Mouse (Mus musculus): ENCODE measurements at regions not wholly inside any gene's neighbourhood (a gene's known extent, or its start where the extent isn't known, plus 50 kb on each side); places are given as distances from the start of the nearest gene placed in this dataset.
A peak's percentile ranks its signal among the peaks of the same experiment; 100 is the strongest.

DNA sequence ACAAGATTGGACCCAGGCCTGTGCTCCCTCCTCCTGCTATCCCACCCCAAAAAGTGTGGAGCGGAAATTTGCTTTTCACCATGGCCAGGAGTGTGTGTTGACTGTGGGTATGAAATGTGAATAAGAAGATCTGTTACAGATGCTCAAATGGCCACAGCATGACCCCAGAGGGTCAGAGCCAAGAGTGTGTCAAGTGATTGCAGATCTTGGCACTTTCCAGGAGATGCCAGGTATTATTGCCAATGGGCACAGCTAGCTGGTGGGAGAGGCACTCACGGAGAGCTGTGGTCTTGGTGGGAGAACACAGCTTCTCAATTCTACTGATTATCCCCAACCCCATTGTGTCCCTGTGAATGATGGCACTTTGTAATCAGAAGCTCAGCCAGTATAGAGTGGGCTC, 62.7 kb downstream of the Smim20 start:
- intact Hi-C loops (cut with DNase I): loop anchor here (5.0 kb wide), 1 partner anchor 783 kb away; no protein-coding TSS in a partner anchor

DNA sequence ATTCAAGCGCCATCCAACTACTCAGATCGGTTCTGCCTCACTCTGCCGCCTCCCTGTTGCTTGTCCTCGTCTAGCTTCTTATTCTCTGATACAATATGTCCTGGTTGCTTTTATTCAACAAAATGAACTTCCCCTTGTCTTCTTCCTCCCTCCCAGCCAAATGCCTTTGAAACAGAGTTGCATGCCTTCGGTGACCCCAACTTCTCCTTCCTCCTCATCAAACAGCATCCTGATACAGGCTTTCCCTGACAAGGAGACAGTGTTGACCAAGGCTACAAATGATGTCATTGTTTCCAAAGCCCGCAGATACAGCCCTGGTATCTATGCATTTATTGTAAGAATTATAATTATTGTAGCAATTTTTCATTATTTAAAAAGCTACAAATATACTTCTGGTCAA, 69.8 kb downstream of the Smim20 start:
- intact Hi-C loops (cut with DNase I): no loop called here
- no peak for DNase-seq

More for the DNA sequence above, 62.7 kb downstream of the Smim20 start:
- no peak for DNase-seq

DNA sequence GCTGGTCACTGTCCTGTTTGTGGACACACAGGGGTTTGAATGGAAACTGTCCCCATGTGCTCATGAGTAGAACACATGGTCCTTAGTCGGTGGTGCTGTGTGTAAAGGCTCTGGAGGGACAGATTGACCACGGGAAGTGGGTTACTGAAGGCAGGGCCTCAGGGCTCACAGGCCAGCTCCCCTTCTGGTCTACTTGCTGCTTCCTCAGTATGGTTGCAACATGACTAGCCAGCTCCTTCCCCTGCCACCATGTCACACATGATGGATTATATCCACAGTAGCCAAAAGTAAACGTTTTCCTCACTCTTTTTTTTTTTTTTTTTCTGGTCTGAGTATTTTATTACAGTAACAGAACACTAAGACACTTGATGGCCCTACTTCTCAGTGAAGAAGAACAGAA, 70.9 kb downstream of the Smim20 start:
- DNase-seq: no peak
- intact Hi-C loops (cut with DNase I): no loop called here

DNA sequence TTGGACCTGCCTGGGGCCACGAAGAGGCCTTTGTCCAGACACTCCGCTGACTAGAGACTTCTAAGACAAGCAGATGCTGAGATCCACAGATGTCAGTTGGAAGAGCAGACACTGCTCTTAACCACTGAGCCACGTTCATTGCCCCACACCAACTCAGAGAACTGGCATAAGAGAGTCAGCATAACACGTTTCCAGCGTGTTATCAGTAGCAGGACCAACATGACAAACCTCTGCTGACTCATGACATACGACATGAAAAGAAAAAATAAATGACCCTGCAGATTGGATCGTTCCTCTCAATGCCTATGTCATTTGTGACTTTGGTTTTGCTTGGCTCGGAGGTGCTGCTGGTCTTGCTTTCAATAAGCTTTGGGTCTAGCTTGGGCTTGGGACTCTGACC, 78.3 kb downstream of the Smim20 start:
- intact Hi-C loops (cut with DNase I): no loop called here
- DNase-seq: no peak

DNA sequence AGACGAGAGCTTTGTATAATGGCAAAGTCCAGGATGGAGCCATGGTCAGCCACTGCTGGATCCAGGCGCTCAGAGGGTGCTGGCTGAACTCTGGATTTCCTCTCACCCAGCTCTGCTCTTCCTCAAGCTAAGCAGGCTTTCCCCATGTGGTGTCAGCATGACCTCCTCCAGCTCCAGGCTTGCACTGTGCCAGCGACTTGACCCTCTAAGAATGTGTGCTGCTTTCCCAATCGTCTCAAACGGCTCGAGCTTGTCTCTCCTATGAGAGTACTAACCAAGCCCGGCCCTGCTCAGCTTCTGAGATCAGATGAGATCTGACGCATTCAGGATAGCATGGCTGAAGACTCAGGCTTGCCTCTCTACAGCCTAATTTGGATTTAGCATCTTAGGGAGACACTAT, 79.1 kb downstream of the Smim20 start:
- DNase-seq: peak in 1 of 2 experiments; percentile 20
- intact Hi-C loops (cut with DNase I): no loop called here

DNA sequence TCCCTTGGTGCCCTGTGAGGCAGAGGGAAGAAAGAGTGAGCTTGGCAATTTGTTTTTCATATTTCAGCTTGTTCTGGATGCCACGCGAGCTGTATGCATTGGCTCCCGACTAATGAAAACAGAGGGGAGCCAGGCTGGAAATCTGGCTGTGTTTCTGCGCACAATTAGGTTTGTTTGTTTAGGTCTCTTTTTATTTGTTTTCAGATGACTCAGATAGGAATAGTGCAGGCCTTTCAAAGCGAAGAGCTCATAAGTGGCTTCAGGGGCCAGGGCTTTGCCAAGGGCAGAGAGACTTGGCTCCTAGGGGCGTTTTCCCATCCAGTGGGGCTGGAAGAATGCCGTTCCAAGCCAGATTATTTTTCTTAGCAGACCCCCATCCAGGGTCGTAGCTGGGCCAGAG, 79.9 kb downstream of the Smim20 start:
- intact Hi-C loops (cut with DNase I): no loop called here
- no peak for DNase-seq

DNA sequence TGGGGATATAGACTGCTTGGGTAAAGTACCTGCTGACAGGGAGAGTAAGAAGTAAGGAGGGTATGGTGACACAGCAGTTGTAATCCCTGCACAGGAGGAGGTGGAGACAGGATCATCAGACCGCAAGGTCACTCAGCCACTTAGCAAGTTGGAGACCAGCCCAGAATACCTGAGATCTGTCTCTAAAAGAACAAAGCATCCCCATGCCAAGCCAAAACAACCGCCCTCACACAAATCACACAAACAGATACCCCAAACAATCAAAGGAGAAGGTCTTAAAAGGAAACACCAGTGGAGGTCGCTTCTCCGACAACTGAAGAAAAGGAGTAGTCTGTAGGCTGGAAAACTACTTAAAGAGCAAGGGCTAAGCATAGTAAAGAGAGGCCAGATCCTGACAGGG, 86.0 kb downstream of the Smim20 start:
- DNase-seq: no peak
- intact Hi-C loops (cut with DNase I): loop anchor here (10.0 kb wide), 1 partner anchor 762 kb away; no protein-coding TSS in a partner anchor

DNA sequence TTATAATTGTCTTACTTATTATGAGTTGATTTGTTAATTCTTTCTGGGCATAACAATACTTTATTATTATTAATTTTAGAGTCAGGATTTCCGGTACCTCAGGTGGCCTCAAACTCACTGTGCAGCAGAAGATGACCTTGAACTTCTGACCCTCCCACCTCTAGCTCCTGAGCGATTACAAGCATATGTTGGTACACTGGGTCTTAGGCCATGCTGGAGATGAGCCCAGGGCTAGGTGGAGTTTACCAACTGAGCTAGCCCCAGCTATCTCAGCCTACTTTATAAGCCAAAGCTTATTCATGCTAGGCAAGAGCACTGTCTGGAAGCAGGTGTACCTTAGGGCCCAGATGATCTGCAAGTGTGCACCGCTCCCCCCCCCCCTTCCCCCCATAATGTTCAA, 87.4 kb downstream of the Smim20 start:
- intact Hi-C loops (cut with DNase I): loop anchor here (10.0 kb wide), 1 partner anchor 761 kb away; no protein-coding TSS in a partner anchor
- no peak for DNase-seq

DNA sequence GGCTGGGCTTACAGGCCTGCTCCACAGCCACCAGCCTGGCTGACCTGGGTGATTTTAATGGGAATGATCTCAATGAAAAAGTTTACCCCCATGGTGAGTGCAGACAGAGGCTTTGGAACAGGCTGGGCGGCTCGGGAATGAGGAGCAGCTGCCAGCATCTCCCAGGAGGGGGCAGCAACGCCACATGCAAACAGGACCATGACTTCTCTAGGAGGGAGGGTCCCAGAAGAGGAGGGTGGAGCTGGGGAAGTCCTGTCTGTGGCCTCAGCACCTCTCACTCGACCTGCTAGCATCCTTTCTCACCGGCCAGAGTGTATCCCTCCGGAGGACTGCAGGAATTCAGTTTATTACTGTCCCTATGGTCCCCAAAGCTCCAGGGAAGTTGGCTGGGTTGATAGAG, 88.2 kb downstream of the Smim20 start:
- intact Hi-C loops (cut with DNase I): loop anchor here (1.0 to 10.0 kb wide), 4 partner anchors 239 to 760 kb away; no protein-coding TSS in a partner anchor
- DNase-seq: peak; percentile 81 to 85

DNA sequence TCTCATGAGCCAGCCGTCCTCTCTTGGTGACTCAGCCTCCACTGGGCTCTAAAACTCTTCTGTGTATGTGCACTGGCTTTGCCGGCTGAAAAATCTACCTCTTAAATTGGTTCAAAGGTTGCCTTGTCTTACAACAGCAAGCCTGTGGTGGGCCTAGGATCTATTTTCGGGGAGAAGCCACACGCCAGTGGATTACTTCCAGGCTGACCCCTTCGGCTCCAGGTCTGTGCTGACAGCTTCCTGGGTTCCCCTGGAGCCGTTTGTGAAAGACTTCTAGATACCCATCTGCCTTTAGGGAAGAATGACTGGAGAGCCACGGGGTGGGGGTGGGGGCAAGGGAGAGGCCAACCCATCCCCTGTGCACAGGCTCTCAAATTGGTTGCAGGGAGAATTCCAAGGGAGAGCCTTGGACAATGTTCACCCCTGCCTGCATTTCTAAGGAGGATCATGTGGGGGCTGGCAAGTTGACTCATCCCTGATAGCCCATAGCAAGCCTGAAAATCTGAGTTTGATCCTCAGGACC, 90.3 kb downstream of the Smim20 start:
- no peak for DNase-seq
- intact Hi-C loops (cut with DNase I): loop anchor here (10.0 kb wide), 1 partner anchor 758 kb away; no protein-coding TSS in a partner anchor

DNA sequence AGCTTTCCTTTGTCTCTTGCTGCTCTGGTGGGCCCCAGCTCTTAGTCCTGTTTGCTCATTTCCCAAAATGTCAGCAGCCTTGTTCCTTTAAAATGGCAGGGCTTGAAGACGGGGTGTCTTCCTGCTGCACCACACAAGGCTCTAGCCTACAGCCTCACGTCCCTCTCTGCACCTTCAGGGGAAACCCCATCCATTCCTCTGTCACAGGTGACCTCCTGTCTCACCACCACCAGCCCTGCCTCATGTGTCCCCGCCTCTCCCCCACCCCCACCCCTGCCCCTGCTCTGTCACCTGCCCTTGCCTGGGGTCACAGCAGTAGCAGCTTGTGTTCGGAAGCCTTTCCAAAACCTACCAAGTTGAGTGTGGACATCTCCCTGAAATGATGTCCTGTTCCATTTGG, 91.3 kb downstream of the Smim20 start:
- DNase-seq: no peak
- intact Hi-C loops (cut with DNase I): loop anchor here (10.0 kb wide), 1 partner anchor 757 kb away; no protein-coding TSS in a partner anchor

DNA sequence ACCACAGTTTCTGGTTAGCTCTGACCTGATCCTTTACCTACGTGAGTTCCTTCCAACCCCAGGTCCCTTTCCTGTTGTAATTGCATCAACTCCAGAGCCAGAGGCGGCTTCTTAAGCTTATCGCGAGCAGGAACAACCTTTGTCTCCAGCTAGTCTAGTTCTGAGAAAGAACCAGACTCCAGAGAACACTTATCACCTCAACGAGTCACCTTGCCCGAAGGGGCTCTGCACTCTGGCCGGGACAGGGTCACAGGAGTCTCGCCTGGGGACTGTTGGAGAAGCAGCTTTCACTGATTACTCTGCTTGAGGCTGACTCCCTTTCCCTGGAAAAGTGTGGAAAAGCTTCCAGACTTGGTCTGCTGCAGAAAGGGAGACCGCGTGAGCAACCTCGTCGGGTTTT, 93.0 kb downstream of the Smim20 start:
- intact Hi-C loops (cut with DNase I): loop anchor here (10.0 kb wide), 1 partner anchor 755 kb away; no protein-coding TSS in a partner anchor
- DNase-seq: no peak

DNA sequence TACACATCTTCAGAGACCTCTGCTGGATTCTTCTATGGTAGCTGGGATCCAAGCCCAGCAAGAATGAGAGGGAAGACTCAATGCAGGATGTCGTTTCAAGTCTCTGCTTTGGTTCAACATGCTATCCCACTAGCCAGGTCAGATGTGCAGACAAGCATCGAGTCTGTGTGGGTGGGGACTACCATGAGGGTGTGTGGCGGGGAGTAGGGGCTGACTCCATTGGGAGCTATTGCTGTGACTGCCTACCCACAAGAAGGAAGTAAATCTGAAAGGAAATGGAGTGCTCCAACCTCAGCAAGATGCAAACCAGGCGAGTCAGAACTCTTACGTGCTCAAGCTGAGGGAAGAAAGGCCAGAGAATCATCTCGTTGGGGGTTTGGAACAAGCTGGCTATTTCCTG, 94.4 kb downstream of the Smim20 start:
- DNase-seq: no peak
- intact Hi-C loops (cut with DNase I): no loop called here

DNA sequence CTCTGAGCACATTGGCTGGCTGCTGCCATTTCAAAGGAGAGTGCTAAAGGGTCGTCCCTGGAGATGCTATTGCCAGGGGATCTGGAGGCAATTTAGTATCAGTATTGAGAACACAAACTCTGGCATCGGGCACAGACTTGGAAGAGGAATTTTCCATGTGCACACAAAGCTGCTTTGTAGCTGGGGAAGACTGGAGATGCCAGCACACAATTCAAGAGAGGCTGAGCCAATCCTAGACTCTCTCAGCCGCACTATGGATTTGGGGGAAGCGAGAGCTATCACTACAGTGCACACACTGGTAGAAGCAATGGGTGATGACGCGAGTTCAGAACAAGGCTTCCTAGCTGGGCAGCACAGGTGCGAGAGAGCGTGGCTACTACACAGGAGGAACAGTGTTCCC, 97.0 kb downstream of the Smim20 start:
- intact Hi-C loops (cut with DNase I): no loop called here
- no peak for DNase-seq

DNA sequence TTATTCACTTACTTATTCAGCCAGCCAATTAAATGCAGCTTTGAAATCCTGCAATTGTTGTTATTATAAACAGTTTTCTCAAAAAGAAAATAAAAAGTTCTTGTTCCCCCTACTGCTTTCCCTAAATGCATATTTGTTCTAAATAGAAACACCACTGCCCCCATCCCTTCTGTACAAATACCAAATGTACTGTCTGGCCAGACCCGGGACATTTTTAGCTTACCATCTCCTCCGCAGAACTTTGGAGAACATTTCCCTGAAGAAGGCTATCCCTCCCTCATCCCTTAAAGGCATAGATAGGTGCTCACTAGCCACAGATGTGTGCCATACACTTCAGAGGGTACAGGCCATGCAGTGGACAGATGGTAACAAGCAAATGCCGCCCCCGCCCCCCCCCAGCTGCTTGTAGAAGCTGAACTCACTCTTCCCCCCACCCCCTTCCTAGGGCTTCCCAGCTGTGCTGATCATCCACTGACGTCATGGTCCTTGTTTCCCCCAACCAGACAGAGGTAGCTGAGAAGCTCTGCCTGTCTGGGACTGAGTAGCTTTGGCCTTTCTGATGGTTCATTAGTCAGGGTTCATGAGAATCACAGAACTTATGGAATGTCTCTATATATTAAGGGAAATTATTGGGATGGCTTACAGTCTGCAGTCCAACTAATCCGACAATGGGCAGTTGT, 98.9 kb upstream of the Rbpj start:
- intact Hi-C loops (cut with DNase I): no loop called here
- DNase-seq: no peak

DNA sequence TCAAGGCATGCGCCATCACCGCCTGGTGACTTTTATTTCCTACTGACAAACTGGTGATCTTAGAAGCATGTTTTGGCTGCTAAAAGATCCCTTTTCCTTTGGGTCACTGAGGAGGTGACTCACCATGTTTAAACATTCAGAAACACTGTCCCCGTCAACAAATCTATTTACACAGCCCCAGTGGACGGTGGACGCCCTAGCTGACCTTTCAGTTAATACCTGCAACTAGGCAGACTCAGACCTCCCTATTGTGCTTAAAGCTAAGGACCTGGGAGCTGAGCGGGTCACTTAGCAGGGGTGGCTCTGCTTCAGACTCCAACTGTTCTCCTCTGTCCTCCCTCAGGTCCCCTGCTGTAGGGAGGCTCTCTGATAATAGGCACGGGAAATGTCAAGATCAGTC, 95.7 kb upstream of the Rbpj start:
- intact Hi-C loops (cut with DNase I): no loop called here
- no peak for DNase-seq

DNA sequence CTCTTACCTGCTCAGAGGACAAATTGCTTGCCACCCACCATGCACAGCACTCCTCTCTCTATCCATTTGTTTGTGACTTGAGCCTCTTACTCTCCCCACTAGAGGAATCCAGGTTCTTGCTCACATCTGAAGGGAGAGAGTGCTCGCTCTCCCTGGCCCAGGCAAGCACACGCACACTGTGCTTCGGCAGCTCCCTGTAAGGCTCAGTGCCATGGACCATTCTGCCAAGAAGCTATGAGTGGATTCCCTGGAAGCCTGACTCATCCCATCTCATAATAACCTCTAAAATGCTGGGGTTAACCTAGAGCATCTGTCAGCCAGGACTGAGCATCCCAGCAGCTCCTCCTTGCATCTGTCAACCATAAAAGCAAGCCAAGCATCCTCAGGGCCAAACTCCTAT, 94.3 kb upstream of the Rbpj start:
- DNase-seq: peak in 1 of 2 experiments; percentile 51
- intact Hi-C loops (cut with DNase I): no loop called here

DNA sequence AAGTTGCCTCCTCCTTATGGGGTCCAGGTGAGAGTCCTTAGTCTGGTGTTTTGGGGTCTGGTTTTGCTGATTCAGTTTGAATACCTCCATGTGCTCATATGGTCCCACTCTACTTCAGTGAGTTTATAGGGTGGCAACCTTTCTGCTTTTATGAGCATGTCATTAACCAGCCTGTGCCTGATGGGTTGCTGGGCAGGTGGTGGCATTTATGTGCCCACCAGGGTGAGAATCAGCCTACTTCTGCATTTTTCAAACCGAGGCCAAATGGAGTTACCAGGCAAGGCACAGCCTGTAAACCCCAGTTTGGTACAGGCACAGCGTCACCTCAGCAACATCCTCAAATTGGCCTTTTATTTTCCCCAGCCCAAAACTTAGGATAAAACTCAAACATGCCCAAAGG, 92.6 kb upstream of the Rbpj start:
- intact Hi-C loops (cut with DNase I): no loop called here

DNA sequence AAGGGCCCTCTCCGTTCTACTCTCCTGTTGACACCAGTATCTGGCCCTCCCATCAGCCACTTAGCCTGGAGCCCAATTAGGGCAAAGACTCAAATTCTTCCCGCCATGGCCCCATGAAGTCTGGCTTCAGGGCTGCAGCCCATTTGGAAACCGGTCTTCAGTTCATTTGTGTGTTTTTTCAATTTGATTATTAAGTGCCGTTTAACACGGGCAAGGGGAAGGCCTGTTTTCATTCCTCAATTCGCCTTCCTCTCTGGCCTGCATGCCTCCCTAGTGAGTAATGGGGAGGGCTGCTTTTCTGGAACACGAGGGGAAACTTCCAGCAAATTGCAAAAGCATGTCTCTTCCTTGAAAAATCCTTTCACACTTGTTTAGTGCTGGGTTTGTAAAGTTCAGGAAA, 89.1 kb upstream of the Rbpj start:
- intact Hi-C loops (cut with DNase I): no loop called here
- DNase-seq: peak; percentile 16 to 39

More for the DNA sequence above, 92.6 kb upstream of the Rbpj start:
- DNase-seq: no peak

DNA sequence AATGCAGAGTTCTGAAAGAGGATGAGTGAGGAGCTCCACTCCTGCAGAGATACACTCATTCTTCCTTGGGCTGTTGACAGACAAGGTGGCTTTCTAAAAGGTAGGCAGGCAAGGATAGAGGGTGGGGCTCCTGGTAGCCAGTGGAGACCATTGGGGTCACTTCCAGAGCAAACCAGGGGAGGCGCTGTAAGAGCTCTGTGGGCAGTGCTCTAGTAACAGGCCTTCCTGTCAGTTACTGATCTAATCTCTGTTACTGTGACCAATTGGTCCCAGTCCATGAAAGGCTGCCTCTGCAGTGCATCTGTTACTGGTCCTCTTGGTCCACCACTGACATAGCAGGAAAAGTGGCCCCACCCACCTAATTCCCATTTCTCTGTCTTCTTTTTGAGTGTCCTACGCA, 88.3 kb upstream of the Rbpj start:
- intact Hi-C loops (cut with DNase I): no loop called here
- DNase-seq: no peak

DNA sequence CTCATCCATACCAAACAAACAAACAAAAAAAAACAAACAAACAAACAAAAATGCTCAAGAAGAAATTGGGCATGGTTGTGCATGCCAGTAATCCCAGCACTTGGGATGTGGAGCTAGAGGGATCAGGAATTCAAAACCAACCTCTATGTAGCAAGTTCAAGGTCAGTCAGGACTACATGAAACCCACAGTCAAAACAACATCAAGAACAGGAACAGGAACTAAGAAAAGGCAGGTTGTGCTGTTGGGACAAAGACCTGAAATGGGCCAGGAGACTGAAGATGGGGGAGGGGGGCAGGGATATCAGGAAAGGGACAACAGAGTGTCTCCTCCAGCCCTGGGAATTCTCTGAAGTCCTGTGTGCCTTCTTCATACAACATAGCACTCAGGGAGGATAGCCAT, 87.8 kb upstream of the Rbpj start:
- no peak for DNase-seq
- intact Hi-C loops (cut with DNase I): no loop called here

DNA sequence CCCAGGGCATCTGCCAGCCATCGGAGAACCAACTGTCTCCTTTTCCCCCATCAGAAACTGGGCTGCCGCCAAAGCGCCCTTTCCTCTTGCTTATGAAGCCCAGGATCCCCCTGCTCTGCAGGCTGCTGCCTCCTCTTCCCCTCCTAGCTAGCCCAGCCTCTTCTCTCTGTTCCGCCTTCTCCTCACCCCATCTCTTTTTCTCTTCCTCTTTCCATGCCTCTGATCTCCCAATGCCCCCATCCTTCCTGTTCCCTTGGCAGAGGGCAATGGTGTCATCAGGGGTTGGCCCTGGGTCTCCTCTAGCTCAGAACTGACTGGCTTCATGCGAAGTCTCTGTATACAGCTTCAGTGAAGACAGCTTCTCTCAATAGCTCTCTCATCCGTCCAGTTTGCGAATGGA, 87.4 kb upstream of the Rbpj start:
- DNase-seq: peak in 1 of 2 experiments; percentile 29
- intact Hi-C loops (cut with DNase I): no loop called here
